Mouse (Mus musculus): Measurements from ENCODE around the gene Rbbp9. TPM values are rescaled to one million over a fixed set of nuclear protein-coding genes. Genes with fewer than 3 reads are reported as not detected.

The Rbbp9 gene
- polyA plus RNA-seq, 1 experiment from 2014 or later: 58.8 TPM

GRCm38 (mm10) chr2:144527821-144528174, 22.9 kb downstream of the Rbbp9 start:
- DNase-seq (ENCODE audit: low spot score) (no peak), ATAC-seq (replicated peaks; ENCODE audit: low FRiP score, low TSS enrichment, low read depth) (peak; percentile 63)
- H3K4me1 ChIP-seq (replicated peaks; ENCODE audit: control insufficient read depth, insufficient read depth, low read length): peaks cover 12% of the 10 kb centered on the region; the same call in 1 of the 2 replicates
- H3K9ac ChIP-seq (ENCODE audit: low read length): peak overlapping the region; percentile 87
- peak overlapping the region; percentile 88 for H3K4me3 ChIP-seq (ENCODE audit: low read depth, low read length)
- peaks cover 25% of the 10 kb centered on the region for H3K36me3 ChIP-seq (ENCODE audit: control insufficient read depth, insufficient read depth, low read length)
- H3K27ac ChIP-seq (ENCODE audit: low read depth): peak overlapping the region; percentile 92
- H3K4me2 ChIP-seq (ENCODE audit: low read length): peak overlapping the region; percentile 93
- H3K9me3 ChIP-seq (ENCODE audit: control insufficient read depth, low read length): no peaks in the 10 kb centered on the region
- peaks cover 12% of the 10 kb centered on the region for H3K27me3 ChIP-seq (replicated peaks; ENCODE audit: control insufficient read depth, insufficient read depth, low read length)
- 1% methylated on average over 25 of the region's 25 CpGs for WGBS

DNA sequence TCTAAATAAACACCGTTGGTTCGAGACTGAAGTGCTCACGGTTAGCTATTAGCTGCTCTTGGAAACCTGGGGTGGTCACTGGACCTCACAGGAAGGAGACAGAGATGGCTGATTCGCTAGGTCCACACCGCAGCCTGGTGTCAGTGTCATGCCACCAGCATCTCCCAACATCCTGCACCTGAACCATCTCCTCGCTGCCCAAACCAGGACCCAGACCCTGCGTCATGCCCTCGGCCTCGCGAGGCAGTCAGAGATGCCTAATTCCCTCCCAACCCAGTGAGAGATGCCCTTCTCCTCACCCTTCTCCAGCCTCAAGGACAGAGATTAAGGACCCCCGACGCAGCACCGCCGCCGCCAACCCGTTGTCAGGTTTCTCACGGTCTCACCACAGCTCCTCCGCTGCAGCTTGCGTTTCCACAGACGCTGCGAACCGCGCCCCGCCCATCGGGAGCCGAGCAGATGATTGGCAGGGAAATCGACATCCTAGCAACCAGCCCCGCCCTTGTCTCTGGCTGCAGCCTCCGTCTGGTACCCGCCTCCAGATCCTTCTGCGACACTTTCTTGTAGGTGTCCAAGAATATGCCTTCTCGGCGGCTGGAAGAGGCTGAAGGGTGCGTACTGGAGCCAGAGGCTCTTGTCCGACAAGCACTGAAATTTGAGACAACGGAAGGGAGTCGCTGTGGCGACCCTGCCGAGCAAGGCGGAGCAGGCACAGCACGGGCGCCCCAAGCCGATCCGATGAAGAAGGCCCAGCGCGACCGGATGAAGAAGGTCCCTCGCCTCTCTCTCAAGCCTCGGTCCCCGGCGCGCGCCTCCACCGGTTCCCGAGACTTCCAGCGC, 23.5 kb downstream of the Rbbp9 start, which contains the start of the genes Dzank1 and Polr3f:
Gene Dzank1 (minus strand): TSS at position 434 of the 840 bp plus-strand sequence.
Gene Polr3f (plus strand): TSS at position 738 of the 840 bp plus-strand sequence.
- H3K4me2 ChIP-seq (ENCODE audit: low read length): peak within 1 kb of the TSS; percentile 93
- H3K27me3 ChIP-seq (replicated peaks; ENCODE audit: control insufficient read depth, insufficient read depth, low read length): peaks cover 12% of the 10 kb centered on the region
- peaks cover 12% of the 10 kb centered on the region; the same call in 1 of the 2 replicates for H3K4me1 ChIP-seq (replicated peaks; ENCODE audit: control insufficient read depth, insufficient read depth, low read length)
- WGBS: under 1% methylated on average over 56 of the region's 56 CpGs
- peak within 1 kb of the TSS; percentile 92 for H3K27ac ChIP-seq (ENCODE audit: low read depth)
- ATAC-seq (replicated peaks; ENCODE audit: low FRiP score, low TSS enrichment, low read depth): peak; percentile 98
- H3K36me3 ChIP-seq (ENCODE audit: control insufficient read depth, insufficient read depth, low read length): peaks cover 19% of the 10 kb centered on the region
- DNase-seq (ENCODE audit: low spot score): peak; percentile 98
- peak within 1 kb of the TSS; percentile 87 for H3K9ac ChIP-seq (ENCODE audit: low read length)
- H3K4me3 ChIP-seq (ENCODE audit: low read depth, low read length): peak within 1 kb of the TSS; percentile 88
- H3K9me3 ChIP-seq (ENCODE audit: control insufficient read depth, low read length): no peaks in the 10 kb centered on the region

- H3K4me3 ChIP-seq (ENCODE audit: low read depth, low read length): no peak overlapping the region
- no peak for ATAC-seq (replicated peaks; ENCODE audit: low FRiP score, low TSS enrichment, low read depth)
- H3K4me2 ChIP-seq (ENCODE audit: low read length): no peak overlapping the region
- no peaks in the 10 kb centered on the region for H3K9me3 ChIP-seq (ENCODE audit: control insufficient read depth, low read length)
- H3K27ac ChIP-seq (ENCODE audit: low read depth): no peak overlapping the region
- WGBS: 56% methylated on average over 10 of the region's 10 CpGs
- H3K4me1 ChIP-seq (replicated peaks; ENCODE audit: control insufficient read depth, insufficient read depth, low read length): peaks cover 12% of the 10 kb centered on the region; the same call in 1 of the 2 replicates
- H3K9ac ChIP-seq (ENCODE audit: low read length): no peak overlapping the region
- H3K27me3 ChIP-seq (replicated peaks; ENCODE audit: control insufficient read depth, insufficient read depth, low read length): peaks cover 12% of the 10 kb centered on the region
- DNase-seq (ENCODE audit: low spot score): no peak
- 0 out of 2 replicates have a peak, but pooled peaks cover 7% of the 10 kb centered on the region for H3K36me3 ChIP-seq (ENCODE audit: control insufficient read depth, insufficient read depth, low read length)
Observed at GRCm38 (mm10) chr2:144525856-144526255, 24.8 kb downstream of the Rbbp9 start.

DNA sequence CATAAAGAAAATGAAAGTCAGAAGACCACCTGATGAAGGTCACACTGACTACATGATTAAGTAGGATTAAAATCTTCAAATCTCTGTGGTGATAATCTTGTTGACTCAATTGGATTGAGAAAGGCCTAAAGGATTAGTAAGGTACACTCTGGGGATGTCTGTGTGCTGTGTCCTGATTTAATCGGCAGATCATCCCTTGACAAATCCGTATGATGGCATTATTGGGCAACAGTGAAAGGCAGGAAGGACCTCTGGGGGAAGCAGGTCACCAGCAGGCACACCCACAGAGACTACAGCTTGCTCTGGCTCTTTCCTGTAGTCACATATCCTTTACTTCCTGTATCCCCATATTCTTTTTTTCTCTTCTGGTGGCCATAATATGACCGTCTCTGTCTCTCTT, 30.9 kb downstream of the Rbbp9 start:
- Histone ChIP-seq H3K9me3 (ENCODE audit: control insufficient read depth, low read length) (no peaks in the 10 kb centered on the region), H3K36me3 (ENCODE audit: control insufficient read depth, insufficient read depth, low read length) (no peaks in the 10 kb centered on the region), H3K27ac (ENCODE audit: low read depth) (no peak overlapping the region), H3K4me3 (ENCODE audit: low read depth, low read length) (no peak overlapping the region), H3K4me1 (replicated peaks; ENCODE audit: control insufficient read depth, insufficient read depth, low read length) (no peaks in the 10 kb centered on the region), H3K9ac (ENCODE audit: low read length) (no peak overlapping the region), H3K27me3 (replicated peaks; ENCODE audit: control insufficient read depth, insufficient read depth, low read length) (0 out of 2 replicates have a peak, but pooled peaks cover 2% of the 10 kb centered on the region), H3K4me2 (ENCODE audit: low read length) (no peak overlapping the region)
- WGBS: 68% methylated on average over 3 of the region's 3 CpGs
- no peak for ATAC-seq (replicated peaks; ENCODE audit: low FRiP score, low TSS enrichment, low read depth)
- no peak for DNase-seq (ENCODE audit: low spot score)

DNA sequence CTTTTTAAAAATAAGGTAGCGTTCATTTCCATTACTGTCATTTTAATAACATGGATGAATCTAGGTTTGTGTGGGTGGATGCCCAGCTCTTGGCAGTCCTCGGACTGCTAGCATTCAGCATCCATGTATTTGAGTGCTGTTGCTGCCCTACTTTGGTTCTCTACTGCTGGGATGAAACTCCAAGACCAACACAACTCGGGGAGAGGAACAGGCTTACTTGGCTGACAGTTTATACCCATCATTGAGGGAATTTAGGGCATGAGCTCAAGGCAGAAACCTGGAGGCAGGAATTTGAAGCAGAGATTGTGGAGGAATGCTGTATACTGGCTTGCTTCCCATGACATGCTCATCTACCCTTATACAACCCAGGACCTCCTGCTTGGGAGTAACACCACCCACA, 36.0 kb downstream of the Rbbp9 start:
- ATAC-seq (replicated peaks; ENCODE audit: low FRiP score, low TSS enrichment, low read depth) (no peak), DNase-seq (ENCODE audit: low spot score) (no peak)
- H3K36me3 ChIP-seq (ENCODE audit: control insufficient read depth, insufficient read depth, low read length): no peaks in the 10 kb centered on the region
- H3K27ac ChIP-seq (ENCODE audit: low read depth): no peak overlapping the region
- 78% methylated on average over 3 of the region's 3 CpGs for whole genome bisulfite sequencing
- H3K4me3 ChIP-seq (ENCODE audit: low read depth, low read length): no peak overlapping the region
- no peak overlapping the region for H3K4me2 ChIP-seq (ENCODE audit: low read length)
- H3K9me3 ChIP-seq (ENCODE audit: control insufficient read depth, low read length): no peaks in the 10 kb centered on the region
- no peak overlapping the region for H3K9ac ChIP-seq (ENCODE audit: low read length)
- no peaks in the 10 kb centered on the region for H3K27me3 ChIP-seq (replicated peaks; ENCODE audit: control insufficient read depth, insufficient read depth, low read length)
- H3K4me1 ChIP-seq (replicated peaks; ENCODE audit: control insufficient read depth, insufficient read depth, low read length): no peaks in the 10 kb centered on the region

- 84% methylated on average over 6 of the region's 6 CpGs for WGBS
- no peaks in the 10 kb centered on the region for H3K9me3 ChIP-seq (ENCODE audit: control insufficient read depth, low read length)
- no peak overlapping the region for H3K4me3 ChIP-seq (ENCODE audit: low read depth, low read length)
- no peaks in the 10 kb centered on the region for H3K36me3 ChIP-seq (ENCODE audit: control insufficient read depth, insufficient read depth, low read length)
- no peak for ATAC-seq (replicated peaks; ENCODE audit: low FRiP score, low TSS enrichment, low read depth)
- no peak for DNase-seq (ENCODE audit: low spot score)
- H3K9ac ChIP-seq (ENCODE audit: low read length): no peak overlapping the region
- no peaks in the 10 kb centered on the region for H3K4me1 ChIP-seq (replicated peaks; ENCODE audit: control insufficient read depth, insufficient read depth, low read length)
- no peak overlapping the region for H3K27ac ChIP-seq (ENCODE audit: low read depth)
- H3K4me2 ChIP-seq (ENCODE audit: low read length): no peak overlapping the region
- no peaks in the 10 kb centered on the region for H3K27me3 ChIP-seq (replicated peaks; ENCODE audit: control insufficient read depth, insufficient read depth, low read length)
Observed at GRCm38 (mm10) chr2:144502134-144502533, 48.5 kb downstream of the Rbbp9 start.

Other genes with a start within 250 kb of the Rbbp9 start
- gene Ovol2, start 218.7 kb downstream of the Rbbp9 start, polyA plus RNA-seq (2014; fragmentation: Nextera tagmentation; extraction: Ambion mirVana): 0.93 and 0.95 TPM in 2 replicates
- 43.8 and 43.9 TPM in 2 replicates for gene Kat14, start 181.9 kb downstream of the Rbbp9 start, polyA plus RNA-seq (2014; fragmentation: Nextera tagmentation; extraction: Ambion mirVana)
- 2.2 TPM in 2 replicates for gene Pet117, start 181.9 kb downstream of the Rbbp9 start, polyA plus RNA-seq (2014; fragmentation: Nextera tagmentation; extraction: Ambion mirVana)
- 0.82 and 2.2 TPM in 2 replicates for gene Dzank1, start 23.5 kb downstream of the Rbbp9 start, polyA plus RNA-seq (2014; fragmentation: Nextera tagmentation; extraction: Ambion mirVana)
- gene Polr3f, start 23.2 kb downstream of the Rbbp9 start, polyA plus RNA-seq (2014; fragmentation: Nextera tagmentation; extraction: Ambion mirVana): 23.5 and 27.7 TPM in 2 replicates
- 84.9 and 92.7 TPM in 2 replicates for gene Sec23b, start 5.4 kb upstream of the Rbbp9 start, polyA plus RNA-seq (2014; fragmentation: Nextera tagmentation; extraction: Ambion mirVana)
- gene Smim26, start 43.2 kb upstream of the Rbbp9 start, polyA plus RNA-seq (2014; fragmentation: Nextera tagmentation; extraction: Ambion mirVana): 39.9 and 41.7 TPM in 2 replicates
- gene Dtd1, start 49.0 kb upstream of the Rbbp9 start, polyA plus RNA-seq (2014; fragmentation: Nextera tagmentation; extraction: Ambion mirVana): 47.8 and 53.5 TPM in 2 replicates

Data from intestine, embryonic 14.5 days (tissue).